Mouse (Mus musculus) bone marrow macrophage, adult 2 months (primary cell): ENCODE results near the gene Sowaha.

Experiments used
- CTCF ChIP-seq: IDR thresholded peaks from 2 replicates; pipeline ENCODE4 v1.5.1; 2012; ENCODE audit warnings: low read depth, mild to moderate bottlenecking, low read length, moderate library complexity
- POLR2A ChIP-seq: IDR thresholded peaks from 2 replicates; pipeline ENCODE4 v1.6.1; 2012; ENCODE audit warnings: mild to moderate bottlenecking, low read depth, low read length, borderline replicate concordance

- TF ChIP-seq CTCF (no peak), POLR2A (no peak)
These were observed 43.7 kb downstream of the Sowaha start for GRCm38 (mm10) chr11:53436338-53436737.
